Mouse (Mus musculus) frontal cortex, postnatal 36 days (tissue): ENCODE results near the gene Dera.
A peak's percentile ranks its signal among the peaks of the same experiment; 100 is the strongest.

Experiments
- DNase-seq, 2 experiments: peaks; one replicate each; pipeline ENCODE4 v3.0.0; 2022; ENCODE audit warnings: low spot score in 2 of 2

The Dera gene

DNA sequence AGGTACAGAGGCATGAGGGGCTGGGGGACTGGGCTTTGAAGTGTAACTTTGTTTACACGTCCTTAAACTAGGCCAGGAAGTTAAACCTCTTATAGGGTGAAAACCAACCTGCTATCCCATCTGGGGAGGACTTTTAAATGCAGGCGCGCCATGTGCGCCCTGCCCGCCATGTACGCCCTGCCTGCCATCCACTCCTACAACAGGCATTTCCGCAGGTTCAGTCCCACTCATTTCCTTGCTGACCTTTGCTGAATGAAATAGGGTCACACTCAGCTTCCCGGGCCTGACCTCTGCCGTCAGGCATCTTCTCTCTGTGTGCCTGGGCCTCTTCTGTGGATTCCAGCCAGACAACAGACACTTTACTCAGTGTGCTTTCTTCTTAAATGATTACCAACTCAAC lies 50.3 kb downstream of the Dera start:
- no peak for DNase-seq

DNA sequence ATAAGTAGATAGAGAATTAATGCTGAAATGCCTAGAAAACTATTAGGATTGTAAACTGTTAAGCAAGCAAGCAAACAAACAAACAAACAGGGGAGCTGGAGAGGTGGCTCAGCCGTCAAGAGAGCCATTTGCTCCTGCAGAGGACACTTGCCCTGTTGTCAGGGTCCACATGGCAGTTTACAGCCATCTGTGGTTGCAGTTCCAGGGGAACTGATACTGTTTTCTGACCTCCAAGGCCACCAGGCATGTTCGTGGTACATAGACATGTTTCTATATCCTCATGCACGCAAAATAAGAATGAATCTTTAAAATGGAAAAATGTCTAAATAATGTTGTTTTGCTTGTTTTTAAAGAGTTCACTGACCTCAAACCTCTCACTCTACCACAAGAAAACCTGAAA lies 52.0 kb downstream of the Dera start:
- no peak for DNase-seq

DNA sequence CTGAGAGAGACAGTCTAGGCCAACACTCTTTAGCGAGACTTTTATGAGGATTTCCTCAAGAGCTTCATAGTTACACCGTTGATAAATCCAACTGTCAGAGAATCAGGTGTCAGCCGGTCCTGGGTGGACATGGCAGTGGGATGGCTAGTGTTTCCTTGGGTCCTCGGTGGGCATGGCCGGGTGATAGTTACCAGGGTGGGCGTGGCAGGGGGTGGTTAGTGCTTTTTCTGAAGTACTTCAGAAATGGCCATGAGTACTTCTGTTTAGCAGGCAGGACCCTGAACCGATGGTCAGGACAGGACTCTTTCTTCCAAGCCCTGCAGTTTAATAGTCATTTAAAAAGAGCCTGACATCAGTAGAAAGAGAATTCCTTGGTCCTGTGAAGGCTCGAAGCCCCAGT lies 52.5 kb downstream of the Dera start:
- DNase-seq, result no peak

DNA sequence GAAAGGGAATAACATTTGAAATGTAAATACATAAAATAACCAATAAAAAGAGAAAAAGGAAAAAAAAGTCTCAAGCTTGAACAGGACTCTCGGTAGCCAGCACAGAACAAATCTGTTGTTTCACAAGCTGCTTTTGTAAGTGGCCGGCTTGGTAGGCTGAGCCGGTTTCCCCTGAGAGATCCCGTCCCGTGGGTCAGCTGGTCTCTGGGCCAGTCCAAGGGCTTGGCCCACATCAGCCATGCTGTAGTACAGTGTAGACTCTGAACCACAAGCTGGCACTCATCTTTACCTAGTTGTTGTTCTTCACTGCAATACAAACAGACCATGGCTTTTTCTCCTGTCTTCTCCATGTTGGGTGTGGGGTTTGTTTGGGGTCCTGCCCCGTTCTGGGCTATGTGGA lies 53.0 kb downstream of the Dera start:
- DNase-seq, result no peak

DNA sequence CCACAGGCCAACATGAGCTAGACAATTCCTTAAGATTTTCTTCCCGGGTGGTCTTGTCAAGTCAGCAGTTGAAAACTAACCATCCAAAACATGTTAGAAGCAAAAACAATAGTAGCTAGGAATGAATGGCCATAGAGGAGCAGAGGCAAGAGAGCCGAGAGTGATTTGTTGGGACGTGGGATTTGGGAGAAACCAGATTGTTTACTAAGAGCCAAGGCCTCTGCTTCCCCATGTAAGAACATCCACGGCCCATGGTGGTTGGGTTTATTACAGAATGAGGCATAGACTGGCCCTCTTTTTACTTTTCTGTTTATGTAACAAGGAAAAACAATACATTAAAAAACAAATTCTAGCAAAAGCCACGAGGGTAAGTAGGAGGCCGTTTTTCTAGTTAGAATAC lies 54.4 kb downstream of the Dera start:
- no peak for DNase-seq

DNA sequence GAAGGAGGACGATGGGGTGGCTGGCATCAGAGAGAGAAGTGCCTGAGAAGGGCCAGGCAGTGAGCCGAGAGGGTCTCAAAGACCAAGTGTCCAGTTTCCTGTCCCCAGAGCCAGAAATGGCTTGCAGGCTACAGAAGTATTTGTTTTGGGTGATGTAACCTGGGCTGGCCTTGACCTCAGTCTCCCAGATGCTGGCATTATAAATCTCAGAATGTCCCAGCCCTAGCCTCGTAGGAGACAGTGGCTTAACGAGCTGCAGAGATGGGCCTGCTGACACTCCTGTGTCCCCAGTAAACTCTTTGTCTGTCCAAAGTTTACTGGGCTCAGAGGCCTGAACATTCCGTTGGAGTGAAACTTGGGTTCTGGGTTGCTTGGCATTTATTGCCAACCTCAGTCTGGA lies 55.8 kb downstream of the Dera start:
- DNase-seq, result no peak

DNA sequence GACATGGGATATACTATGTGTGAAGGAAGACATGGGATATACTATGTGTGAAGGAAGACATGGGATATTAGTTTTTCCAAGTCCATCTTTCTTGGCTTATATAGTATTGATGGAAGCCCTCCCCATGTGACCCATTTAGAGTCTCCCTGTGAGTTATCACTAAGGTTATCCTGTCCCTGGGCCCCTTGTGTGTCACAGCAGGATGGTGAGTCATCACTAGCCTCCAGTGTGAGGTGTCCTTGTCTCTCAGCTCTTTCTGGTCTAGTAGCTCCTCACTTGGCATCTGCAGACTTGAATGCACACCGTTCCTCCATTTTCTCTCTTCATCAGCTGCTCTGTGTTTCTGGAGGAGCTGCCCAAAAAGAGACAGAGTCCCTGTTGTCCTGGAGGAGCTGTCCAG lies 59.7 kb downstream of the Dera start:
- no peak for DNase-seq

DNA sequence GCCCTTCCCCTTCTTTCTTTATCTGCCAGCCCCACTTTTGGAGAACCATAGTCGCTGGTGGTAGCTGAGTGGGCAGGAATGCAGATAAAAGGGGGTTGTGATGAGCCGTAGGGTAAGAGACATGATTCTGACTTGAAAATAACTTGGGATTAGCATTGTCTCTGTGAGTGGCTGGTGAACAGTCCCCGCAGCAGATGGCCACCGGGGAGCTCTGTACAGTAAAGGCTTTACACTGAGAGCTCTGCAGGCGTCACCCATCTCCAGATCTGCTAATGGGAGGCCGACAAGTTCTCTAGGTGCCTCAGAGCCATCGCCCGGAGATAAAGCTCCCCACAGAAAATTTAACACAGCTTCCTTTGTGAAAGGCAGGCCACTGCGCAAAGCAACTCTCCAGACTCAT lies 62.2 kb downstream of the Dera start:
- DNase-seq, result peak; percentile 13 to 24

GRCm38 (mm10) chr6:137822550-137822949 lies 68.2 kb downstream of the Dera start:
- DNase-seq, result no peak

DNA sequence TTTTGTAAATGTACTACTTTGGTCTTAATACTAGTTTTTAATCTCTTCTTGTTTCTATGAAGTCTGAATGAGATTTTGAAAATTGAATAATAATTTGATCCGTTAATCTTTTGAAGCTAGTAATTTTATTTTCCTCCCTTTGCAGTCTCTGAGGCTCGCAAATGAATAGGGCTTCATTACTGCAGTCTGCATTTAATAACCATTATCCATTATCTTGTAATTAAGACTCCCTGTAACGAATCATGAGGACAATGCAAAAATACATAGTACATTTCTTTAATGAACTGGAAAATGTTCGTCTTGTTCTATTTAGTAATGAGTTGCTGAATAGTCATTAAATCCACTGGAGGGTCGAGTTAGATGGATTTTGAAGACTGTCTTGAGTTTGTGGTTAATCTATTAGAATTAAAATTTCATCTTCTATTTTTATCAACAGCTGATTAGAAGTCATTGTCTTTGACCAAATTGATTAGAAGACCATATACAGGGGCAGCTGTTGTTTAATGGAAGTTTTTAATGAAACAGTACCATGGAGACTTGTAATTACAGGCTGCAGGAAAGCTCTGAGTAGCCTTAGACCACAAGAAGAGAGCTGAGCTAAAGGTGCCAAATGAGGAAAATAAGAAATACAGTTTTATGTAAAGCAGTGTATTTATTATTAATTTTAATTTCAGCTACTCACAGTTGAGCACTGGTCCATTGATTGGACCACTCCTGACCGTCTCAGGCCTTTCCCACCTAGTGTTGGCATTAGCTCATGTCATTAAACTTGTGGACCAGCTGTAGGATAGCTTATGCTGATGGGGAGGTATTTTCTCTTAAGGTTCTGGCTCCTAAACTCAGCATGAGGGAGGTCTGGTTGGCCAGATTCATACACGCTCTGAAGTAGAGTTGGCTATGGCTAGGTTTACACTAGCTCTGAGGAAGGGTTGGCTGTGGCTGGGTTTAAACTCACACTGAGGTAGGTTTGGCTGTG lies 70.0 kb downstream of the Dera start:
- no peak for DNase-seq

DNA sequence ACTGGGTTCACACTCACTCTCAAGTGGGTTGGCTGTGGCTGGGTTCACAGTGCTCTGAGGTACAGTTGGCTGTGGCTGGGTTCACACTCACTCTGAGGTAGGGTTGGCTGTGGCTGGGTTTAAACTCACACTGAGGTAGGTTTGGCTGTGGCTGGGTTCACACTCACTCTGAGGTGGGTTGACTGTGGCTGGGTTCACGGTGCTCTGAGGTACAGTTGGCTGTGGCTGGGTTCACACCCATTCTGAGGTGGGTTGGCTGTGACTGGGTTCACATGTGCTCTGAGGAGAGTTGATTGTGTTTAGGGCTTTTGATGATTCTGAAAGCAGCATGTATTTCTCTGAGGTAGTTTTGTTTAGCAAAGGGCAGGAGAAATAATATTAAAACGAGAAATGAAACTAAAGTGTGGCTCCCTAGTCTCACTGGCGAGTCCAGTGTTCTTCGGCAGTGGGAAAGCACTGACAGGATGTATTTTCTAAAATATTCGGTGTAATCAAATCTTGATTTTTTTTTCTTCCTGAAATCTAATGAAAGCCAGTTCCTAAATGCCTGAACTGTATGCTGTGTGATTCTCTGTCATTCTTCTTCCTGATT lies 70.8 kb downstream of the Dera start:
- no peak for DNase-seq

DNA sequence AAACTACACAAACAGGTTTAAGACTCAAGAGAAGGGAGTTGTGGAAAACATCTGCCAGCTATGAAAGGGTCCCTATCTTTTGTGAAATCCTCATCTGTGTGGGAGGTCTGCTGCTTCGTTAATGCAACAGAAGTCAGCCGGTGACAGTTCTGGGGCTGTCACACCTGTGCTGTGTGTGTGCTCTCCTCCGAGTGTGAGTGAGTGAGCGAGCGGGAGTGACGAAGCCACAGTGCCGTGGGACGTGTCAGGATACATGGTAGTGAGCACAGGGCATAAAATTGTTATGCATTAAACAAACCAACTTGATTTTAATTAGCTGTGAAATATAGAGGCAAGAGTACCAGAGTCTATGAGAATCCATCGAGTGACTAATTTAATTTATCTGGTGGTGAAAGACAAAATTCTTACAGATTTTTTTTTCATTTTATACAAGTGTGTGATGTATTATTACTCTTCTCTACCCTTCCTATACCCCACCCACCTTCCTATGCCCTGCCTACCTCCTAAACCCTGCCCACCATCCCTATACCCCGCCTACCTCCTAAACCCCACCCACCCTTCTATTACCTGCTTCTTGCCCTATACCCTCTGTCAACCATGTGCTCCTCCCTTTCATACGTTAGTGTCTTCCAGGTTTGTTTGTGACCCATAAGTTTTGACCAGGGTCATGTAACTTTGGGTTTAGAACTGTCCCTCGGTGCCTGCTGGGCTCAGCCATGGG lies 74.9 kb downstream of the Dera start:
- no peak for DNase-seq

DNA sequence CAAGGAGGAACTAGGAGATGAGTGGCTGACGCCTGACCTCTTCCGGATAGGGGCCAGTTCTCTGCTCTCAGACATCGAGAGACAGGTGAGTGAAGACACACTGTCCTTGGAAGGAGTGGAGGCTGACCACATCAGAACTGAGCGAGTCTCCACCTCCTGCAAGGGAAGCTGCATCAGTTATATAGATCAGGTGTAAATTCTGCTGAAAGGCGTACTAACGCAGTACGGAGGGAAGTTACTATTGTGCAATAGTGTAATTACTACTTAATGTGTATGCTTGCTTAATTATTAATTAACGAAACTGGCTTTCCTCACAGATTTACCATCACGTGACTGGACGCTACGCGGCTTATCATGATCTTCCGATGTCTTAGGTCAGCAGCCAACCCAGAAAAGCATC lies 82.5 kb downstream of the Dera start:
- DNase-seq, result no peak

GRCm38 (mm10) chr6:137843337-137843736 lies 89.0 kb downstream of the Dera start:
- DNase-seq, result peak in 1 of 2 experiments; percentile 21

DNA sequence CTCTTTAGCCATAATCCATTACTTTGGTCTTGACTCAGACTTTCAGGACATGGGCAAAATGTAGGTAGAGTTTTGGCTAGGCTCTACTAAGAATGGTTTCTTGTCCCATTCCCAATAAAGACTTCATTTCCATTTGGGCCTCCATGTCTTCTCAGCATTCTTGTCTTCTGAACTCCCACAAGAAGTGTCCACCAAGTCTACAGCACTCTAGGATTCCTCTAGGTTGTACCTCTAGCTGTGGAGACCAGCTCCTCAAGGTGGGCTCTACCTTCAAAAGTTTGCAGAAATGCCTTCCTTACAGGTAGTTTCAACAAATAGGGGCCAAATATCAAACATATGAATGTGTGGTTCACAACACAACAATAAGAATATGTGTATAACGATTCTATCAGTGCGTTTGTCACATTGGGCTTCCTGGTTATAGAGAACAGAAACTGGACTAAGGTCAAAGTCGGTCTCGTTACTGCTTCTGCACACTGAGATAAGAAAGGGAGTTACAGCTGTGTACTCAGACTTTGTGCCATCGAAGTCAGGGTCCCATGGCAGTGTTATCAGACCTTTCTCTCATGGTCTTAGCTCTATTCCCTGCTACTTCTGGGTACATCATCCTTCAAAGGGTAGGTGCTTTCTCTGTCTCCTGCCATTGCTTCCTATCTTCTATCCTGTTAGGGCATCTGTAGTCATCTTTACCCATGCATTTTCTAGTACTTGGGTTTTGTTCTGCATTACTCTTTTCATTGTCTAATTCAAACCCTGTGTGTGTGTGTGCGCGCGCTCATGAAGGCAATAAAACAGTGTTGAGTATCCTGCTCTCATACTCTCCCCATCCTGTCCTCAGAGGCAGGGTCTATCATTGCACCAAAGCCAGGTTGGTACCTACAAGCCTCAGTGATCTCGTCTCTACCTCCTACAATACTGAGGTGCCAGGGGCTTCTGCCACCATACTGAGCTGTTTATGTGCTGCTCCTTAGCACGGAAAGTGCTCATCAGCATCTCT lies 103.2 kb downstream of the Dera start:
- no peak for DNase-seq

- no peak for DNase-seq
Measured at GRCm38 (mm10) chr6:137869903-137870580, 115.7 kb downstream of the Dera start.

DNA sequence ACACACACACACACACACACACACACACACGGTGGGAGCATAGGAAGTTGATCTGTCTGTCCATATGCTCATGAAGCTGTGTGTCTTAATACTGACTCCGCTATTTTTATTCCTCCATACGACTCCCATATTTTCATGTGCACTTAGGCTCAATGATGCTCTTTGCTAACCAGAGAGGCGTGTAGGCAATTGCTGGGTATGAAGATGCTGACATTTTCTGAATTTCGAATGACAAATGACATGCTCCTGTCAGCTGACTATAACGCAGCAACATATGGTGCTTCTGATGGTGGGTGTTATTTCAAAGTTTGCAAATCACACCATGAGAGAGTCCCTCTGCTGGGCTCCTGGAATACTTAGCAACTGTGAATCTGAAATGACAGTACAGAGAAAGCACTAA lies 116.3 kb downstream of the Dera start:
- DNase-seq, result peak; percentile 39 to 78

DNA sequence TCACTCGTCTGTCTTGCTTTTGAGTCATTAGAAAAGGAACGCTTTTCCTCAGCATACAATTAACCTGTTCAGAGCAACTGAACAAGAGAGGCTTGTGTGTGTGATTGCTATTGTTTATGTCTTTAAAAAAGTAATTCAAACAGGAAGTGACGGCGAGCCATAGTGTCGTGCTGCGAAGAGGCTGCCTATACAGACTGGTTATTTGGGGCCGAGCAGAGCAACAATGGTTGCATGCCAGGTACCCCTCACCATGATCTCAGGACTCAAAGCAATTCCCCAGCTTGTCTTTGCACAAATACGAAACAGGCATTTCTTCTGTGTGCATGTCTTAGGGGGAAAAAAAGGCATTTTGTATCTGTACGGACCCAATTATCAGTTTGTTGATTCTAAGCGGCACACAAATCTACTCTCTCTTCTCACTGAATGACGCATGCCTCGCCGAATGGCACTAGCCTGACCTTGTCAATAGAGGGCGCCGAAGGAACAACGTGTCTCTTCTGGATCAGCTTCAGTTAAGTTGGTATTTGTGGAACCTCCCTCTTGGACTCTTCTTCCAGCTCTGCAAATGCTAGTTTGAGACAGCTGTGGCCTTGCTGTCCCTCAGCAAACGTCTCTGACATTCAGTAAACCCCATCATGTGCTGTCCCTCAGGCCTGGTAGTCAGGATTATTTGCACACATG lies 117.8 kb downstream of the Dera start:
- DNase-seq, result peak; percentile 56 to 72

- no peak for DNase-seq
Measured at GRCm38 (mm10) chr6:137874471-137875244, 120.3 kb downstream of the Dera start.
